Mouse (Mus musculus) lung, embryonic 14.5 days (tissue): Measurements from ENCODE around the gene Ablim1. TPM values are rescaled to one million over a fixed set of nuclear protein-coding genes. Genes with fewer than 3 reads are reported as not detected.
A peak's percentile ranks its signal among the peaks of the same experiment; 100 is the strongest.

Experiments
- ATAC-seq: fragments of 200-750 bp; cut with Nextera tagmentation; 2 replicates; pipeline ENCODE4 v1.8.0; 2017; ENCODE audit warnings: mild to moderate bottlenecking, moderate TSS enrichment, moderate library complexity; ENCODE audit not compliant: insufficient read depth
- DNase-seq: peaks from one replicate; pipeline ENCODE4 v3.0.0-alpha.2; 2015
- H3K27ac ChIP-seq: fragments of 300-500 bp; sonication (generic); 2 replicates; pipeline ENCODE4 v1.5.1; 2014; ENCODE audit warnings: low read depth, mild to moderate bottlenecking, moderate library complexity
- H3K27me3 ChIP-seq: fragments of 300-500 bp; sonication (generic); 2 replicates; pipeline ENCODE4 v1.6.1; 2014; ENCODE audit warnings: low read length, control low read depth; ENCODE audit not compliant: insufficient read depth
- H3K36me3 ChIP-seq: fragments of 300-500 bp; sonication (generic); 2 replicates; pipeline ENCODE4 v1.6.1; 2014; ENCODE audit warnings: control low read depth; ENCODE audit not compliant: insufficient read depth
- H3K4me1 ChIP-seq: fragments of 300-500 bp; sonication (generic); 2 replicates; pipeline ENCODE4 v1.6.1; 2014; ENCODE audit warnings: antibody characterized with exemption, control low read depth; ENCODE audit not compliant: insufficient read depth
- H3K4me2 ChIP-seq: fragments of 300-500 bp; sonication (generic); 2 replicates; pipeline ENCODE4 v1.6.1; 2014; ENCODE audit warnings: mild to moderate bottlenecking
- H3K4me3 ChIP-seq: fragments of 300-500 bp; sonication (generic); 2 replicates; pipeline ENCODE4 v1.5.1; 2014; ENCODE audit warnings: low read depth, low read length
- H3K9ac ChIP-seq: fragments of 300-500 bp; sonication (generic); 2 replicates; pipeline ENCODE4 v1.6.1; 2014
- H3K9me3 ChIP-seq: fragments of 300-500 bp; sonication (generic); 2 replicates; pipeline ENCODE4 v1.6.1; 2016; ENCODE audit warnings: low read depth, low read length, control low read depth
- CTCF ChIP-seq: IDR thresholded peaks from 2 replicates; pipeline ENCODE4 v1.5.1; 2016; ENCODE audit warnings: antibody characterized with exemption, low read depth
- WGBS: fragments of 180-500 bp; shearing (Covaris S2); extraction: QIAGEN DNeasy Blood & Tissue Kit; methylation state at CpG from one replicate; pipeline ENCODE4 v1.1.7; 2014; 5-methylcytosine and 5-hydroxymethylcytosine counted together
- polyA plus RNA-seq: library from polyadenylated mRNA; unstranded; fragments of >200 nt; fragmentation: Nextera tagmentation; extraction: Ambion mirVana; gene quantifications from 2 replicates; pipeline ENCODE4 v1.2.1, GENCODE M21; 2014

The Ablim1 gene
- polyA plus RNA-seq, 1 experiment from 2014 or later, result 39.9 TPM

DNA sequence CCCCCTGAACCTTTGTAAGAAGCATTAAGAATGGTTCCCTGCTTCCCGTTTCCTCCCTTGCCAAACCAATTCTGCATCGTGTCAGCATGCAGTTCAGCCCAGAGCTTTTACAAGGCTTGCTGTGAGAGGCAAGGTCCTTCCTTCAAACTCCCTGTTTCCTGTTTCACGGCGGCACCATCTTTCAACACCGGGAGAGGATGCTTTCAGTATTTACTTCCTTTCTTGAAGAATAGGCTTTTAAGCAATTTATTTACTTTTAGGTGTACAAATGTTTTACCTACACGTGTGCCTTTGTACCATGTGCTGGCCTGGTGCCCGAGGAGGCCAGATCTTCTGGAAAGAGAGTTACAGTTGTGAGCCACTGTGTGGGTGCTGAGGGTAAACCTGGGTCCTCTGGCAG lies 41.6 kb upstream of the Ablim1 start:
- no peak overlapping the region for H3K4me3 ChIP-seq
- H3K9ac ChIP-seq, result no peak overlapping the region
- WGBS, result 37% methylated on average over 7 of the region's 7 CpGs
- no peaks in the 10 kb centered on the region for H3K27me3 ChIP-seq
- no peak for ATAC-seq
- H3K4me1 ChIP-seq, result peaks cover 23% of the 10 kb centered on the region; the same call in 1 of the 2 replicates
- TF ChIP-seq CTCF, result no peak
- peak overlapping the region; percentile 84 for H3K27ac ChIP-seq
- H3K36me3 ChIP-seq, result no peaks in the 10 kb centered on the region
- no peaks in the 10 kb centered on the region for H3K9me3 ChIP-seq
- peak; percentile 49 for DNase-seq
- H3K4me2 ChIP-seq, result peak overlapping the region; percentile 38

DNA sequence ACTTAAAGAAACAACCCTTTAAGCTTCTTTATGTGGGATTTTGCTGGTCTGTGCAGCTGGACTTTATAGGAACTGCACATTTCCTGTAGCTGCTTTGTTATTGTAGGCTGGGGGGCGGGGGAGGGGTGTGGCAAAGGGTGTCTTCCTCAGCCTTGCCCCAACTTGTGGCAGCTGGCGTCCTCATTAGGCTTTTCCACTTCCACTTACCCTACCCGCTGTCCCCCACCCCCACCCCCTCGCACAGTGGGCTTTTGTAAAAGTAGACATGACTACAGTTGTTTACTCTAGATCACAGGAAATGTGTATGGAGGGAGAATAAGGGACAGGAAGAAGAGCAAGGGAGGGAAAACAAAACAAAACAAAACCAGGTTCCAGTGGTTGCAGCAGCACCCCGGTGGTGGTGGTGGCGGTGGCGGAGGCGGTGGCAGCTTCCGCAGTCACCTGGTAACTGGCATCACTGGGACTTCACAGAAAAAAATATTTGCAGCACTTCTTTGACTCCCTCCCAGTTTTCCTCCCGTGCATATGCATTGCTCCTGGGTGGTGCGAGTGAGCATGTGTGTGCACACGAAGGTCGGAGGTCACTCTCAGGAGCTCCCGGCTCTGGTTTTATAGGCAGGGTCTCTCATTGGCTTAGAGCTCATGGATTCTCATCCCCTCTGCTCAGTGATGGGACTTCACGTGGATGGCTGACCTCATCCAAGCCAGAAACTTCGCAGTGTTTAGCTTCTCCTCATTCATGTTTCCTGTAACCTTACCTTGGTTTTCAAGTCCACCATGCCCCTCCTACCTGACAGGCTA lies 40.9 kb upstream of the Ablim1 start:
- no peak overlapping the region for H3K9ac ChIP-seq
- peak overlapping the region; percentile 38 for H3K4me2 ChIP-seq
- ATAC-seq (peak; percentile 45; the same call in 1 of the 2 replicates), DNase-seq (peak; percentile 62)
- H3K4me3 ChIP-seq, result no peak overlapping the region
- 47% methylated on average over 16 of the region's 16 CpGs for WGBS
- H3K36me3 ChIP-seq, result no peaks in the 10 kb centered on the region
- H3K4me1 ChIP-seq, result peaks cover 23% of the 10 kb centered on the region; the same call in 1 of the 2 replicates
- H3K27me3 ChIP-seq, result no peaks in the 10 kb centered on the region
- no peak for TF ChIP-seq CTCF
- no peaks in the 10 kb centered on the region for H3K9me3 ChIP-seq
- H3K27ac ChIP-seq, result peak overlapping the region; percentile 84

DNA sequence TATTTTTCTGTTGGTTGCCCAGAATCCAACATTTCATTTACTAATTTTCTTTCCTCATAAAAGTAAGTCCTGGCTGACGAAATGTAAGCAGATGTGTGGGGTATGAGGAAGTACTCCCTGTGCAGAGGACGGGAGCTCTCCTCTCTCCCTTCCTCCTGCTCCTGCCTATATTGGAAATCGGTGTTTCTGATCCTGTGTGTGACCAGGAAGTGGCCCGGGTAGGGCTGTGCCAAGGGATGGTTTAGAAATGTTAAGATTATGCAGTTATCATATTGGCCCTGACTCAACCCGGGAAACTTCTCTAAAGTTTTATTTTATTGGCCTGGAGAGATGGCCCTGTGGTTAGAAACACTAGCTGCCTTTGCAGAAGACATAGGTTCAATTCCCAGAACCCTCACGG lies 40.0 kb upstream of the Ablim1 start:
- ATAC-seq, result no peak
- Histone ChIP-seq H3K27me3 (no peaks in the 10 kb centered on the region), H3K36me3 (no peaks in the 10 kb centered on the region), H3K27ac (peak overlapping the region; percentile 84), H3K9me3 (no peaks in the 10 kb centered on the region), H3K9ac (no peak overlapping the region), H3K4me2 (no peak overlapping the region), H3K4me1 (peaks cover 23% of the 10 kb centered on the region; the same call in 1 of the 2 replicates), H3K4me3 (no peak overlapping the region)
- no peak for DNase-seq
- no peak for TF ChIP-seq CTCF
- 65% methylated on average over 6 of the region's 6 CpGs for WGBS

DNA sequence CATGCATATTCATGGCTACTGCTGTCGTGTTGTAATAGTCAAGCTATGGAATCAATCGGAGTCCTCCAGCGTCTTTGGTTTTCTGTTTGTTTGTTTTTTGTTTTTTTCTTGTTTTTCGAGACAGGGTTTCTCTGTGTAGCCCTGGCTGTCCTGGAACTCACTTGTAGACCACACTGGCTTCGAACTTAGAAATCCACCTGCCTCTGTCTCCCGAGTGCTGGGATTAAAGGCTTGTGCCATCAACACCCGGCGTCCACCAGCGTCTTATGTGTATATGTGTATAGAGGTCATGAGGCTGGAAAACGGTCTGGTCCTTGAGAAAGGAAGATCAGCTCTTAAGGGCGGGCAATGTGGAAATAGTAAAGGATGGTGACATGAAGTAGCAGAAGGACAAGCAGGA lies 39.3 kb upstream of the Ablim1 start:
- 91% methylated on average over 11 of the region's 11 CpGs for WGBS
- no peak overlapping the region for H3K4me3 ChIP-seq
- ATAC-seq, result no peak
- H3K36me3 ChIP-seq, result no peaks in the 10 kb centered on the region
- H3K4me2 ChIP-seq, result no peak overlapping the region
- H3K27me3 ChIP-seq, result no peaks in the 10 kb centered on the region
- no peak overlapping the region for H3K9ac ChIP-seq
- no peaks in the 10 kb centered on the region for H3K9me3 ChIP-seq
- DNase-seq, result no peak
- H3K4me1 ChIP-seq, result peaks cover 20% of the 10 kb centered on the region; the same call in 1 of the 2 replicates
- no peak for TF ChIP-seq CTCF
- no peak overlapping the region for H3K27ac ChIP-seq

DNA sequence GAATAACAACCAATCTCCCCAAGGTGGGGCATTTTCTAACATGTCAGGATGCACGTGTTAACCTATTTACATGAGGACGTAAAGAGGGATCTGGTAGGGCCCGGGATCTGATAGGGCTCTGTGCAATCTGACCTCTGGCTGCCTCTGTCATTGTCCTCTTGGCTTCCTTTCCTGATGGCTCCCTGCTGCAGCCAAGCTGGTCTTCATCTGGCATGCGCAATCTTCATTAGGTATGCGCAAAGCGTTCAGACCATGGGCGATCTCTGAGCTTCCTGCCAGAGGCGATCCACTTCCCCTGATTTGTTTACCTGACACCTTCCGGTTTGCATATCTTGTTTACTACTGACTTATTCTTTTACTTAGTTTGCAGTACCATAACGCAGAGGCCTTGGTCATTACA lies 38.5 kb upstream of the Ablim1 start:
- Histone ChIP-seq H3K27ac (no peak overlapping the region), H3K9me3 (no peaks in the 10 kb centered on the region), H3K9ac (no peak overlapping the region), H3K4me2 (no peak overlapping the region), H3K4me3 (no peak overlapping the region), H3K36me3 (no peaks in the 10 kb centered on the region), H3K4me1 (peaks cover 12% of the 10 kb centered on the region; the same call in 1 of the 2 replicates), H3K27me3 (no peaks in the 10 kb centered on the region)
- ATAC-seq (no peak), DNase-seq (no peak)
- no peak for TF ChIP-seq CTCF
- WGBS, result 79% methylated on average over 10 of the region's 10 CpGs

DNA sequence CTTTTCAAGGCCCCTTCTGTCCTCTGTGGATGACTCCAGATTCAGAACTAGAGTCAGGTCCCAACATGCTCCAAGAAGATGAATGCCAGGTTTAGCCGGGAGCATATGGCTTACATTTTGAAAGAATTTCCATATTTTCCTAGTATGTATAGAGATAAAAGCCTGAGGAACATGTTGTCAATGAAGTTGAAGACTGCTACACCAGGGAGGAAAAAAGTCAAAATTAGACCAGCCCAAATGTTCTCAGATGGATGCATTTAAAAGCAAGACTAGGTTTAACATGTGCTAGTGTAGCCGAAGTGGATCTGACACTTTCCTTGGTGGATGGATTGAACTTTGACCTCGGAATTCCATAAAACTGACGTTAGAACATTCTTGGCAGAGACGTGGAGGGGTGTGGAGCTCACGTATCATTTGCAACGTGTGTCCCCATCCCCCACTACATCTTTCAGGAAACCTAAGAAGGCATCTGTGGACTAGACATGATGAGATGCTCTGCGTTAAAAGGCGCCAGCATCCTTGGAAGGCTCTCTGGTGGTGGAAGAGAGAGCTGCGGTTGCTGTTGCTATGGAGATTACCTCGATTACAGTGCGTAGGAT lies 37.7 kb upstream of the Ablim1 start:
- Histone ChIP-seq H3K27me3 (no peaks in the 10 kb centered on the region), H3K4me3 (no peak overlapping the region), H3K36me3 (no peaks in the 10 kb centered on the region), H3K4me1 (peaks cover 9% of the 10 kb centered on the region; the same call in 1 of the 2 replicates), H3K4me2 (no peak overlapping the region), H3K9me3 (peaks cover 2% of the 10 kb centered on the region; the same call in 1 of the 2 replicates), H3K9ac (no peak overlapping the region), H3K27ac (no peak overlapping the region)
- WGBS, result 59% methylated on average over 12 of the region's 12 CpGs
- DNase-seq (no peak), ATAC-seq (no peak)
- no peak; the same call in 1 of the 2 replicates for TF ChIP-seq CTCF

DNA sequence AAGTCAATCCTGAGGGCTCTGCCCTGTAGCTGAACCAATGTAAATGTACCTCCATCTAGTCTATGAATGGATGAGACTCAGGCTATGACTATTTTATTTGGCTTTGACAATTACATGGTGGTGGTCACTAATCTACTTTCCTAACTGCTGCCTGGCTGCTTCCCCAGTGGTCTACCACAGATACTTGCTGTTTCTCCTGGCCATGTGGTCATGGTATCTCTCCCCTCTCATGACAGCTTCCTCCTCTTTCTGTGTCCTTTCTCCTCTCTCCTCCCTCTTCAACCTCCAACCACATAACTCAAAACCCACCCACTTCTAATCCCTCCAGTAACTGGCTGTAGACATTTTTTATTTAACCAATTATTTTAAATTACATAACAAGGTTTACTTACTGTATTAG lies 34.4 kb upstream of the Ablim1 start:
- Histone ChIP-seq H3K4me2 (no peak overlapping the region), H3K9ac (no peak overlapping the region), H3K27me3 (no peaks in the 10 kb centered on the region), H3K4me3 (no peak overlapping the region), H3K36me3 (no peaks in the 10 kb centered on the region), H3K9me3 (peaks cover 6% of the 10 kb centered on the region; the same call in 1 of the 2 replicates), H3K4me1 (no peaks in the 10 kb centered on the region), H3K27ac (no peak overlapping the region)
- no peak for ATAC-seq
- TF ChIP-seq CTCF, result no peak
- DNase-seq, result no peak
